Mouse (Mus musculus) kidney, postnatal 0 days (tissue): ENCODE measurements around the gene Fgfr2. TPM values are rescaled to one million over a fixed set of nuclear protein-coding genes. Genes with fewer than 3 reads are reported as not detected.
A peak's percentile ranks its signal among the peaks of the same experiment; 100 is the strongest.

Source experiments
- ATAC-seq: fragments of 200-750 bp; cut with Nextera tagmentation; replicated peaks from 2 replicates; pipeline ENCODE4 v1.8.0; 2017; ENCODE audit warnings: low read depth, moderate number of reproducible peaks, moderate TSS enrichment, moderate library complexity; ENCODE audit not compliant: low FRiP score
- DNase-seq: peaks from one replicate; pipeline ENCODE4 v3.0.0-alpha.2; 2016; ENCODE audit warnings: low spot score
- H3K27ac ChIP-seq: fragments of 300-500 bp; sonication (generic); 2 replicates; pipeline ENCODE4 v1.5.1; 2014; ENCODE audit warnings: mild to moderate bottlenecking
- H3K27me3 ChIP-seq: fragments of 300-500 bp; sonication (generic); 2 replicates; pipeline ENCODE4 v1.6.1; 2014; ENCODE audit warnings: low read length, mixed read lengths; ENCODE audit not compliant: insufficient read depth
- H3K36me3 ChIP-seq: fragments of 300-500 bp; sonication (generic); 2 replicates; pipeline ENCODE4 v1.6.1; 2014; ENCODE audit warnings: low read length, mixed read lengths; ENCODE audit not compliant: insufficient read depth
- H3K4me1 ChIP-seq: fragments of 300-500 bp; sonication (generic); replicated peaks from 2 replicates; pipeline ENCODE4 v1.6.1; 2014; ENCODE audit warnings: antibody characterized with exemption, low read length, mixed read lengths; ENCODE audit not compliant: insufficient read depth
- H3K4me2 ChIP-seq: fragments of 300-500 bp; sonication (generic); 2 replicates; pipeline ENCODE4 v1.6.1; 2014; ENCODE audit warnings: mild to moderate bottlenecking, low read length, moderate library complexity, mixed read lengths
- H3K4me3 ChIP-seq: fragments of 300-500 bp; sonication (generic); replicated peaks from 2 replicates; pipeline ENCODE4 v1.5.1; 2014; ENCODE audit warnings: low read depth, low read length
- H3K9ac ChIP-seq: fragments of 300-500 bp; sonication (generic); 2 replicates; pipeline ENCODE4 v1.6.1; 2014; ENCODE audit warnings: low read depth, low read length
- H3K9me3 ChIP-seq: fragments of 300-500 bp; sonication (generic); replicated peaks from 2 replicates; pipeline ENCODE4 v1.6.1; 2016; ENCODE audit warnings: low read length, inconsistent platforms, mixed read lengths
- CTCF ChIP-seq: IDR thresholded peaks from 2 replicates; pipeline ENCODE4 v1.5.1; 2016; ENCODE audit warnings: antibody characterized with exemption, low read depth, mild to moderate bottlenecking, moderate library complexity
- WGBS: fragments of 180-500 bp; shearing (Covaris S2); extraction: QIAGEN DNeasy Blood & Tissue Kit; methylation state at CpG from one replicate; pipeline ENCODE4 v1.1.7; 2014; 5-methylcytosine and 5-hydroxymethylcytosine counted together
- polyA plus RNA-seq: library from polyadenylated mRNA; unstranded; fragments of >200 nt; fragmentation: Nextera tagmentation; extraction: Ambion mirVana; gene quantifications from 2 replicates; pipeline ENCODE4 v1.2.1, GENCODE M21; 2015

Gene Fgfr2
- polyA plus RNA-seq, 1 experiment from 2014 or later = 79.8 TPM

DNA sequence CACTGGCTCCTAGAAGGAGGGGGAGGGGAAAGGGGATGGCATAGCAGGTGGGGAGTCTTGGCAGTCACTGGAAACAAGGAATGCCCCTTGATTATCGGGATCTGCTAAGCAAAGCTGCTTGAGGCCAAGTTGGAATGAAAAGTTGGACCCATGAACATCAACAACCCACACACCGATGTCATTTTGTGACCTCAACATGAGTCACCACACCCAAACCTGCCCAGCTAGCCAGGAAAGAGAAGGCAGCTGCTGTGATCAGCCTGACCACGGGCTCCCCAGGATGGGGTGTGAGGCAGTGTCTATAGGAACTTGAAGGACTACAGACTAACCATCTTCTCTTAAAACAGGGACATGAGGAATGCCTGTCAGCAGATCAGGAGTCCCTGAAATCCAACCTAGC is 37.7 kb downstream of the Fgfr2 start:
- Histone ChIP-seq H3K4me3 (no peak overlapping the region), H3K4me1 (peaks cover 17% of the 10 kb centered on the region), H3K27ac (no peak overlapping the region), H3K9me3 (no peaks in the 10 kb centered on the region), H3K4me2 (no peak overlapping the region), H3K27me3 (no peaks in the 10 kb centered on the region), H3K36me3 (no peaks in the 10 kb centered on the region), H3K9ac (no peak overlapping the region)
- 78% methylated on average over 3 of the region's 3 CpGs for WGBS
- no peak for TF ChIP-seq CTCF
- DNase-seq (no peak), ATAC-seq (no peak)

DNA sequence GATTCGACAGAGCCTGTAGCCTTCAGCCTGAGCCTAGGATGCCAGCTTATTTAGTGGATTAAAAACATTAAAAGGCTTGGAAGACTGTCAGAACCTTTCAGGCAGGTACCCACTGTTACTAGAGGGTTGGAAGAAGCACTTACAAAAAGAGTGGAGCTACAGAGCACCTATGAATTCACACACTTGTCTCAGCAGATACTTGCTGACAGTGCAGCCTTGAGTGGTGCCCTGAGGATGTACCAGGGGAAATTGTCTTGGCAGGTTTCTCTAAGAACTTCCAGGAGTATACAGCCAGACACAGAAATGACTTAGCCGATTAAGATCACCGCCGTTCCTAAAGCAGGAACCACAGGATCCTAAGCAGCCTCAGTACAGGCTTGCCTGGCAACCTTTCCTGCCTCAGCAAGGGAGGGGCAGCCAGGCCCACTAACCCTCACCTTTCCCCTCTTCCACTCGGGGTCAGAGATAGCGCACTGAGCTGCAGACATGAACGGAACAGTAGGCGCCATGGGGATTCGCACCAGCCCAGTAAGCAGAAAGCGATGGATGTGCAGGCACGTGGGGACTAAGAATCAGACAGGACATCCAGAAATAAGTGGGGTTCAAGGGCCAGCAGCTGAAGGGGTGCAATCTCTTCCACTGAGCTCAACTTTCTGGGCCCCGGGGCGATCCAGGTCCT is 39.1 kb downstream of the Fgfr2 start:
- no peak for TF ChIP-seq CTCF
- no peak overlapping the region for H3K9ac ChIP-seq
- H3K27me3 ChIP-seq = no peaks in the 10 kb centered on the region
- no peak overlapping the region for H3K4me2 ChIP-seq
- peaks cover 9% of the 10 kb centered on the region; the same call in 1 of the 2 replicates for H3K4me1 ChIP-seq
- WGBS = 83% methylated on average over 13 of the region's 13 CpGs
- H3K4me3 ChIP-seq = no peak overlapping the region
- 0 out of 2 replicates have a peak overlapping the region, but pooled peaks have one; percentile 19 for H3K27ac ChIP-seq
- peaks cover 5% of the 10 kb centered on the region; the same call in 1 of the 2 replicates for H3K36me3 ChIP-seq
- no peaks in the 10 kb centered on the region for H3K9me3 ChIP-seq
- no peak for DNase-seq
- ATAC-seq = no peak

DNA sequence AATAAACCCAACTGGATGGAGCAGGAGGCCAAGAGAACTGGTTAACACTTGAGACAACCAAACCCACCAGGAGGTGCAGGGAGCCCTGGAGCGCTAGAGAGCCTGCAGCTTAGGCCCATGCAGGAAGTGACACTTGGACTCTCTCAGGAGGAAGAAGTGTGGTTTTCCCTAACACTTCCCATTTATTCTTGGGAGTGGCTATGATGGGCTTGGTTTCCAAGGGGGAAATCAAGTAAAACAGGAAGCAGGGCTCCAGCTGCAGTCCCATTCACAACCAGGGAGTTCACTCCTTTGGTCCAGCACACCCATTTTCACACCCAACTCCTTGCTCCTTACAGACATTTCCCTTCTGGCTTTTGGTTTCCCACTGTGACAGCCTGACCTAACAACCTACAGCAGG is 44.2 kb downstream of the Fgfr2 start:
- no peaks in the 10 kb centered on the region for H3K27me3 ChIP-seq
- peaks cover 6% of the 10 kb centered on the region; the same call in 1 of the 2 replicates for H3K4me1 ChIP-seq
- H3K36me3 ChIP-seq = peaks cover 5% of the 10 kb centered on the region; the same call in 1 of the 2 replicates
- no peak; the same call in 1 of the 2 replicates for ATAC-seq
- H3K4me2 ChIP-seq = no peak overlapping the region
- no peak overlapping the region for H3K4me3 ChIP-seq
- TF ChIP-seq CTCF = no peak
- WGBS = 55% methylated on average over 1 of the region's 1 CpGs
- DNase-seq = no peak
- H3K9me3 ChIP-seq = no peaks in the 10 kb centered on the region
- no peak overlapping the region for H3K27ac ChIP-seq
- H3K9ac ChIP-seq = no peak overlapping the region

DNA sequence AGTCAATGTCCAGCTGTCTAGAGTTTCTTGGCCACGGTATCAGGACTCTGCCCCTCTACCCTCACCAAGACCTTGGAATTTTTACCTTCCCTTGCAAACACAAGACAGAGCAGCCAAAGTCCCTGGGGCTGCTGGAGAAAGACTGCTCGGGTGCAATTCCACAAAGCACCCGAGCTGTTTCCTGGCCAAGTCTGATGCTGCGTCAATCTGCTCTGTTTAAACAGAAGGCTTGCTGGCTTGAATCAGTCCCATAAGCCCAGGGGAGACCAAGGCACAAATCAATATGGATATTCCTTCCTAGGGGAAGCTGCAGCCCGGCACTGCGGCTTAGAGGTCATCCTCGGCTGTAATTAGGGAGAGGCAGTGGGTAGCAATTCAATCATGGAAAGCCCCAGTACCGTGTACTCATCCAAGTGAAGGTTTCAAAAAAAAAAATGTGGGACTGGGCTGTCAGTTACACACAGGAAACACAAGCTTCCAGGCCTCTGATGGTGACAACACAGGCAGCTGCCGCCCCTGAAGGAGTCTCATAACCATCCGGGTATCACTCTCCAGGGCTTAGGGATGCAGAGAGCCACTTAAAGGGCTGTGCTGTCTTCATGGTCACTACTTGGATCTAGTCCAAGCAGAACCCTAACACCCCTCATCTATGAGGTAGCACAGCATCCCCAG is 48.6 kb downstream of the Fgfr2 start:
- WGBS = 60% methylated on average over 10 of the region's 10 CpGs
- H3K9ac ChIP-seq = no peak overlapping the region
- peaks cover 24% of the 10 kb centered on the region for H3K4me1 ChIP-seq
- no peaks in the 10 kb centered on the region for H3K27me3 ChIP-seq
- H3K4me3 ChIP-seq = no peak overlapping the region
- ATAC-seq = no peak
- H3K27ac ChIP-seq = no peak overlapping the region
- H3K9me3 ChIP-seq = no peaks in the 10 kb centered on the region
- no peak for TF ChIP-seq CTCF
- no peaks in the 10 kb centered on the region for H3K36me3 ChIP-seq
- no peak overlapping the region for H3K4me2 ChIP-seq
- DNase-seq = no peak

DNA sequence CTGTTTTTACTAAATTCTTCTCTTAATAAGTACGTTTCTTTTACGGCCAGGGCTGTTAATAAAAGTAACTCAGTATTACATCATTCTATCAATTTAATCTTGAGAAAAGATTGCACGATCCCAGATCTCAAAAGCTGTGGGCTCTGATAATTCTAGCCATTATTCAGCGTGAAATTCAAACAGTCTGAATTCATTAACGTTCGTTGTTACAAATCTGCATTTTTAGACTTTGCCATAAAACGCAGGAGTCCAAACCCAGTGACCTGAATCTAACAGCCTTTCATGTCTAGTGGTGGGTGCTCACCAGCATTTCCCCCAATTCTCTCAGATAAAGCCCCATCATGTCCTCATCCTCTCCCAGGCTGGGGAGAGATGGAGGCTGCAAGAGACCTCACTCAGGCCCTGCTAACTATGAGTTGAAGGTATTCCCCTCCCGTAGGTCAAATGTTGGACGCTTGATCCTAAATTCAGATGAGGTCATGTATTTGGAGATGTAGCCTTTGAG is 50.0 kb downstream of the Fgfr2 start:
- 0 out of 2 replicates have a peak, but pooled peaks cover 6% of the 10 kb centered on the region for H3K36me3 ChIP-seq
- no peaks in the 10 kb centered on the region for H3K27me3 ChIP-seq
- 68% methylated on average over 9 of the region's 9 CpGs for WGBS
- H3K4me2 ChIP-seq = no peak overlapping the region
- no peak overlapping the region for H3K4me3 ChIP-seq
- H3K27ac ChIP-seq = no peak overlapping the region
- ATAC-seq (no peak), DNase-seq (no peak)
- no peaks in the 10 kb centered on the region for H3K9me3 ChIP-seq
- H3K4me1 ChIP-seq = peaks cover 23% of the 10 kb centered on the region
- H3K9ac ChIP-seq = no peak overlapping the region
- TF ChIP-seq CTCF = no peak

DNA sequence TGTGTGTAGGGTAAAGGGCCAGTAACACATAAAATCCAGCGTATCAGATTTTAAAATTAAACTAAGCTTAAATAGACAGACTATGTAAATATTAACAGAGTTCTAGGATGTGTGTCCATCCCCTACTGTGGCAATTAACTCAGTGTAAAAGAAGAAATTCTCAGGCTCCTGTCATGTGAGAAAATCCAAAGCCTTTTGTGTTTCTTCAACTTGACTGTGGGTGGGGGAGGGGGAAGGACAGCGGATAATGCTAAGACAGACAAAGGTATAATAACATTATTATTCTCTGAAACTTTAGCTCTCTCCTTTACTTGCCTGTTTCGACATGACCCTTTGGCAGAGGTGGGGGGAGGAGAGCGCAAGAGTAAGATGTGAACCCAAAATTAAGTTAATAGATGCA is 50.6 kb downstream of the Fgfr2 start:
- Histone ChIP-seq H3K27me3 (no peaks in the 10 kb centered on the region), H3K9ac (no peak overlapping the region), H3K4me2 (no peak overlapping the region), H3K27ac (no peak overlapping the region; the same call in 1 of the 2 replicates), H3K9me3 (no peaks in the 10 kb centered on the region), H3K4me3 (no peak overlapping the region), H3K4me1 (peaks cover 26% of the 10 kb centered on the region), H3K36me3 (0 out of 2 replicates have a peak, but pooled peaks cover 6% of the 10 kb centered on the region)
- WGBS = 69% methylated on average over 4 of the region's 4 CpGs
- ATAC-seq = no peak
- no peak for TF ChIP-seq CTCF
- DNase-seq = no peak
